Mouse (Mus musculus): ENCODE measurements around the gene Tmem117.

The Tmem117 gene

DNA sequence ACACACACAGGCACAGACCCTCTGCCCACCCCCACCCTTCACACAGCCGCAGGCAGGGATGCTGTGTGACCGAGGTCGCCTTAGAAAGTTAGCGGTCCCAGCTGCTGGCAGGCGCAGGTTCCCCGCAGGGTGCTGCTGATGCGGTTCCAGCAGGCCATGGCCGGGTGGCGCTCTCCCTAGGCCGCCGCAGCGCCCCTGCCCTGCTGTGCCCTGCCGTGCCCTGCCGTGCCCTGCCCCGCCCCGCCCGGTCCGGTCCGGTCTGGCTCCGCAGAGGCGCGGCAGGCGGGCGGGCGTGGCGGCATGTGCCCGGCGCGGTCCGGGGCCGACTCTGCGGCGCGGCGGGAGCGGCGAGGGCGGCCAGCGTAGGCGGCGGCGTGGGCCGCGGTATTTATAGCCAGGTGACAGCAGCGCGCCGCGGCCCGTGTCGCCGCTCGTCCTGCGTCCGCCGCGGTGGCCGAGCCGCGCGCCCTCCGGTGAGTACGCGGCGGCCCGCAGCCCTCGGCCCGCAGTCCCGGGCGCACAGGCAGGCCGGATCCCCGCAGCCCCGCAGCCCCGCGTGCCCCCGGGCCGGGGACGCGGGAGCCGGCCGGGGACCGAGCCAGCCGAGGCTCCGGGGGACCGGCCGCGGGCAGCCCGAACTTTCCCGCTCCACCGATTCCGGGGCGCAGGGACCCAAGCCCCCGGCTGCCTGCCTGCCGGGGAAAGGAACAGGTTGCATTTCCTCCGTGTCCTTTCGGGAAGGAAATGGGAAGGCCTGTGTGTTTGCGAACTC, at the start of gene Tmem117:
Gene Tmem117, plus strand, starts transcription at position 403 of the 772 bp plus-strand sequence.
- peak; percentile 52 for DNase-seq

GRCm38 (mm10) chr15:94582000-94582593, 46.9 kb upstream of the Tmem117 start:
- no peak for DNase-seq

- DNase-seq = no peak
These were observed 45.9 kb upstream of the Tmem117 start for GRCm38 (mm10) chr15:94583153-94583552.

- no peak for DNase-seq
These were observed 44.3 kb upstream of the Tmem117 start for GRCm38 (mm10) chr15:94584738-94585137.

DNA sequence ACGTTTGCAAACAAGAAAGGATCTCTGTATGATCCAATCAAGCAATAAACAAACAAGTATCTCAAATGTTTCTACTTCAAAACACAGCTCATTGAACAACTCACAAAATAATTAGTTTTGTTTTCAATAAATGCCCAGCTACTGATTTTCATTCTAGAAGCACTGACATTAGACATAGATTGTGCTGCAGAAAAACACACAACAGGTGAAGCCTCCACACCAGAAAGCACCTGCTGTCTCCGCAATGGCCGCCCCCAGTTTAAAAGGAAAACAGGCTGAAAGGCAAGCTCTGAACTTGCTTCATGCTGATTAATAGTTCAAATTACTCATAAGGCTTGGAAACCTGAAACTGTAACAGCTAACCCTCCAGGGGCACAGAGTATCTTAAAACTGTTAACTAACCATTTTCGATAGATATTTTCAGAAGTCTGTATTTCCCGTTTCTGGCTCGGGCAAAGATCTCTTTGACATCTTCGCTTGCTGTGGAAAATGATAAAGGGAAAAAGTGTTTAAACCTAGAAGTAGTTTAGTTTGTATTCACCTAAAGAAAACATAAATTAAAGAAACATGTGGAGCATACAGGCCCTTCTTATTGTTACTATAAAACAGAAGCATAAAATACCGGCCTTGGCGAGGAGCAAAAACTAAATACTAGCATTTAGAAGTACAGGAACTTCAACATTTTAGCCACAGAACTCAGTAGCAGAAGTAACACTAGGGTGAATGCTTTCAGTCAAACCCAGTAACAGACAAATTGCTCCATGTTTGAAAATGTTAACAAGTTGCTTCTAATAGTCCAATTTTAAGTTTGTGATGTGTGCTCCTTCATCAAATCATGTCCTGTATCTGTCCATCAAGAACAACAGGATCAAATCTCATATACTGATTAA, 41.0 kb upstream of the Tmem117 start:
- DNase-seq = no peak

GRCm38 (mm10) chr15:94589219-94590075, 39.6 kb upstream of the Tmem117 start, which contains the start of gene Twf1:
TSS of gene Twf1 (minus strand) at chr15:94589889.
- DNase-seq = peak; percentile 98

- DNase-seq = no peak
These were observed 38.9 kb upstream of the Tmem117 start for GRCm38 (mm10) chr15:94590083-94590482.

DNA sequence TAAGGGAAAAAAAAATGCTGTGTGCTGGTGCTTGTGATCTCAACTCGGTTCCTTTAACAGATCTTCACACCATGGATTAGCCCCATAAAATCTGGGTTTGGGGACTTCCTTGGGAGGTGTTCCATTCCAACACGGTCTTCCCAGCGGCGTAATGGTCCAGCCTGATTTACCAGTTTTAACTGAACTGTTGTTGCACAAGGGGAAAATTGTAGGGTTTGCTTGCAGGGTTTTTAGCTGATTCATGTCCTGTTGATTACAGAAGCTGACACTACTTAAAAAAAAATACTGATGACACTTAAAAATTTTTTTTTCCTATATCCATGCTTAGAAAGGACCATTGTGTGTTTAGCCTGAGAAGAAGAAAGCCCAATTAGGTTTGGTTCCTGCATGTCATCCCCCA, 37.7 kb upstream of the Tmem117 start:
- no peak for DNase-seq

- no peak for DNase-seq
These were observed 35.4 kb upstream of the Tmem117 start for GRCm38 (mm10) chr15:94593586-94593985.

DNA sequence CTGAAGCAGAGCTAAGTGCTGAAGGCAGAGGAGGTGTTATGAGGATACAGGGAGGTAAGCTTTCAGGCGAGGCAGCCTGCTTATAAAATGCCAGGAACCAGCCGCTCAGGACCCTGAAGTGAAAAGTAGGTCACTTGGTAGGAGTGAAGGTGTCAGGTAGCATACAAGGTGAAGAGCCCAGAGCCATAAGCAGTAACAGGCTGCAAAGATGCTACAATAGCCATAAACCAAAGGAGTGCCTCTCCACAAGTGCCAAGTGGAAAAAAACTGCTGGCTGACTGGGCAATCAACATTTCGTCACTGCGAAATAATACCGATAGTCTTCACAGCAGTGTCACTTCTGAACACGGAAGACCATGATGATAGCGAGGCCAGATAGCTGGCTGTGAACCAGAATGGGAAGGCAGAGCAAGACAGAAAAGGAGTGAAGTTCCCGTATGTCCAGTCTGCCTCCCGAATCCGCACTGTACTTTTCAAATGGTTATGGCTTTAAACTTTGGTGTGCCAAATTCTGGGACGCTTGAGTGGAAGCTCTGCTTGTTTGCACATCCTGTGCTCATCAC, 28.8 kb upstream of the Tmem117 start:
- no peak for DNase-seq

- DNase-seq = peak; percentile 46
These were observed 27.7 kb upstream of the Tmem117 start for GRCm38 (mm10) chr15:94601339-94601738.

- no peak for DNase-seq
These were observed 26.6 kb upstream of the Tmem117 start for GRCm38 (mm10) chr15:94602441-94602840.

GRCm38 (mm10) chr15:94607768-94608167, 21.3 kb upstream of the Tmem117 start:
- DNase-seq = no peak

DNA sequence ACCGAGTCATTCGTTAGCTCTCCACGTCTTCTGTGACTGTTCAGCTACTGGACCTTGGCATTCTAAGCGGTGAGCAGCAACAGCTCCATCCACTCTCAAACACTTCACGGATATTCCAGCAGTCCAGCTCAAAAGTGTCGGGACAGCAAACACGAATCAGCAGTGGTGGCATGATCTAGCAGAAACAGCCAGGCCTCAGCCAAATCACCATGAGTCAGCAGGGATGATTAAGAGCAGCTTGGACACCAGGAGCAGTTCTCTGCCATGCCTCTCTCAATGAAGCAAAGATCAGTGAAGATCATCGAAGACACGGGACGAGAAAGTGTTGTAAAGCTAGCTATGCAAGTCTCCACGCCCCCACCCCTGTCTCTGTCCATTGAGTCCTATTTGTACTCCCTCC, 13.0 kb upstream of the Tmem117 start:
- no peak for DNase-seq

DNA sequence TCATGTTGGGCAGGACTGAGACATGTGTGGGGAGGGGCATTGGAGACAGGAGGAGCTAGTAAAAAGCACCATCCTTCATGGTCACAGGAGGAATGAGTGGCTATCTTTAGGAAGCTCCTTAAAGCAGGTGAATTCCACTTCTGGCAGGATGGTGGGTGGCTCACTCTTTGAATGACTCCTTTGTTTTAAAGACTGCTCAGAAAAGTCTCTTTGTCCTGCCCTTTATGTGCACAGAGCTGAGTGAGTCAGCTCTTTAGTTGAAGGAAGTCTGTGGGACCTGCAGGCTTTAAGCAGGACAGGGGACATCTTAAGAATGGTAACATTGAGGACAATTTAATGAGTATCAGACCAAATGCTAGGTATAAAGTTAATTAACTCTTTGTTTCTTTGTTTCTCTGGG, 8.1 kb upstream of the Tmem117 start:
- DNase-seq = no peak

- DNase-seq = peak; percentile 26
These were observed 586 bp upstream of the Tmem117 start for GRCm38 (mm10) chr15:94628463-94628829.

- DNase-seq = no peak
These were observed 1.5 kb downstream of the Tmem117 start for GRCm38 (mm10) chr15:94630553-94630952.

- no peak for DNase-seq
These were observed 5.5 kb downstream of the Tmem117 start for GRCm38 (mm10) chr15:94634524-94634923.

- DNase-seq = no peak
These were observed 9.2 kb downstream of the Tmem117 start for GRCm38 (mm10) chr15:94638207-94638606.

GRCm38 (mm10) chr15:94639126-94639525, 10.1 kb downstream of the Tmem117 start:
- DNase-seq = no peak

GRCm38 (mm10) chr15:94646012-94646411, 17.0 kb downstream of the Tmem117 start:
- DNase-seq = no peak

DNA sequence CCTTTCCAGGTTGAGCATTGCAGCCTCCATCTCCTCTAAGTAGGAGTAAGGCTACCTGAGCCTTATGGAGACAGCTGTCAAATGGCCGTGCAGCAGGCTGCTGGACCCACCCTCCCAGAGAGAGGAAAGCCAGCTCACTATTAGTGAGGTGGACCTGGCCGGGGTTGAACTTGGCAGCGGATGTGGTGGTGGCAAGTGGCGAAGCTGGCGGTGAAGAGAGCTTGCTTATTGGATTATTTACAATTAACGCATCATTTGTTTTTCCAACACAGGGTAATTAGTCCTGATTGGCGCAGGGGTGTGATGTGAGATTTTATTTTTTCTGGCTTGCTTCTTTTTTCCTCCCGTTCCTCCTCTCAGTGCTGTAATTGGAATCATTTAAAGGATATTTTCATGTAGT, 19.4 kb downstream of the Tmem117 start:
- DNase-seq = no peak

Measured in cerebellum, adult 9-10 months (tissue).